Mouse (Mus musculus) CD4-positive, CD25-positive, alpha-beta regulatory T cell, adult 9 weeks (primary cell): ENCODE results near the gene Zfp319. TPM values are rescaled to one million over a fixed set of nuclear protein-coding genes. Genes with fewer than 3 reads are reported as not detected.

Experiments used
- polyA plus RNA-seq: library from polyadenylated mRNA; unstranded; fragments of 100-300 nt; shearing (Covaris generic); gene quantifications from one replicate; pipeline ENCODE4 v1.2.1, GENCODE M21; 2017

Gene Zfp319
- 5.0 TPM for polyA plus RNA-seq

GRCm38 (mm10) chr8:95331720-95332436 lies at the start of gene Zfp319, which contains the start of gene Usb1:
Zfp319 (minus strand) TSS chr8:95331950.
Usb1 (plus strand) TSS chr8:95332284.

GRCm38 (mm10) chr8:95352151-95352870 lies 20.6 kb upstream of the Zfp319 start, which contains the start of gene Mmp15:
Mmp15 (plus strand) TSS chr8:95352268.

GRCm38 (mm10) chr8:95310342-95310970 lies 21.3 kb downstream of the Zfp319 start, which contains the start of gene Tepp:
Tepp (plus strand) TSS chr8:95310566.

GRCm38 (mm10) chr8:95306431-95306830 lies 25.3 kb downstream of the Zfp319 start, which contains the start of gene Cngb1:
Cngb1 (minus strand) TSS chr8:95306585.

Other genes with a start within 250 kb of the Zfp319 start
- gene Kifc3, start 129.1 kb downstream of the Zfp319 start, polyA plus RNA-seq: 0.51 TPM
- not detected for gene Cngb1, start 25.4 kb downstream of the Zfp319 start, polyA plus RNA-seq
- gene Tepp, start 21.4 kb downstream of the Zfp319 start, polyA plus RNA-seq: not detected
- gene Usb1, start 334 bp upstream of the Zfp319 start, polyA plus RNA-seq: 82.2 TPM
- 1.9 TPM for gene Mmp15, start 20.3 kb upstream of the Zfp319 start, polyA plus RNA-seq
- 33.1 TPM for gene Cfap20, start 102.9 kb upstream of the Zfp319 start, polyA plus RNA-seq
- 4.5 TPM for gene Csnk2a2, start 158.1 kb upstream of the Zfp319 start, polyA plus RNA-seq
- not detected for gene Ccdc113, start 202.1 kb upstream of the Zfp319 start, polyA plus RNA-seq
- gene Prss54, start 244.4 kb upstream of the Zfp319 start, polyA plus RNA-seq: not detected